Comparison of ENCODE assay signal across 8 mouse cellular contexts in the genomic region with DNA sequence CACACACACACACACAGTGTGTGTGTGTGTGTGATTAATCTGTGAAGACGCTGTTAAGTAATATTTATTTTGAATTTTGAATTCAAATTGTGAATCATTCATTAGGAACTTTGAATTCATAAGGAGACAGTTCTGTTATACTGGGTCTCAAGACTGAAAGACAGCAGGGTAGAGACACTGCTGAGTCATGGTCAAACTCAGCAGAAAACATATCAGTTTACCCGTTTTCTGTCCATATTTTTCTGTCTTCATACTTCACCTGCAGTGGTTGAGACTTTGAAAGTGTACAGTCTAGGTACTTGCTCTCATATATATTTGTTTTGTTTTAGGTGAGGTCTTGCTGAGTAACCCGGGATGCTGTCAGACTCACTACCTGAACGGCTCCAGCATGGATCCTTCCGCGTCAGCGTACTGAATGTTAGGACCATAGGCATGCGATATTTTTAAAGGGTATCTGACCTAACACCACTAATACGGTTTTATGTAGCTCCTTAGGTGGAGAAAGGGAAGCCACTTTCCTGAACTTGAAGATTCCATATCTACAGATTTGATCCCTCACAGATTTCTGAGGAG.
DNase-seq lines count a peak whose midpoint lies in the region; ATAC-seq and TF ChIP-seq lines count a peak whose summit lies in the region.

No protein-coding gene starts in this region.

- H3K4me2 ChIP-seq in forebrain, embryonic 11.5 days (ENCODE audit: low read depth, low read length, severe bottlenecking): peak overlapping the region; percentile 71; the same call in 1 of the 2 replicates
- H3K4me2 ChIP-seq in neural tube, embryonic 11.5 days (ENCODE audit: low read depth): peak overlapping the region; percentile 75

- H3K4me3 ChIP-seq in forebrain, embryonic 11.5 days (ENCODE audit: low read depth, low read length): peak overlapping the region; percentile 49; the same call in 1 of the 2 replicates
- H3K4me3 ChIP-seq in limb, embryonic 10.5 days: peak overlapping the region; percentile 65
- peak overlapping the region; percentile 54 for H3K4me3 ChIP-seq in neural tube, embryonic 11.5 days (ENCODE audit: low read depth, low read length)

- no peak overlapping the region for H3K27ac ChIP-seq in forebrain, embryonic 11.5 days (ENCODE audit: low read depth, low read length)
- H3K27ac ChIP-seq in limb, embryonic 10.5 days: no peak overlapping the region
- no peak overlapping the region for H3K27ac ChIP-seq in neural tube, embryonic 11.5 days (ENCODE audit: low read depth, low read length)

- H3K36me3 ChIP-seq in forebrain, embryonic 11.5 days (ENCODE audit: control insufficient read depth, insufficient read depth, low read length): no peaks in the 10 kb centered on the region
- H3K36me3 ChIP-seq in limb, embryonic 10.5 days: no peaks in the 10 kb centered on the region
- H3K36me3 ChIP-seq in neural tube, embryonic 11.5 days (ENCODE audit: control insufficient read depth, insufficient read depth, low read length): no peaks in the 10 kb centered on the region

- peak; percentile 5 for DNase-seq in adrenal gland, postnatal 10 days
- no peak for DNase-seq in adrenal gland, postnatal 25 days
- peak; percentile 71 for DNase-seq in brain, embryonic 14.5 days (ENCODE audit: low read depth)
- no peak for DNase-seq in forebrain, embryonic 11.5 days (ENCODE audit: low spot score)
- no peak for DNase-seq in limb, embryonic 10.5 days (ENCODE audit: low spot score)
- DNase-seq in neural tube, embryonic 11.5 days (ENCODE audit: low spot score): peak; percentile 13
- DNase-seq in gastrocnemius, adult 18-20 months (ENCODE audit: low spot score): no peak
- DNase-seq in ovary, postnatal 14 days (ENCODE audit: low spot score): no peak

- H3K4me1 ChIP-seq in forebrain, embryonic 11.5 days (replicated peaks; ENCODE audit: control insufficient read depth, insufficient read depth, low read length): no peaks in the 10 kb centered on the region
- H3K4me1 ChIP-seq in limb, embryonic 10.5 days: peaks cover 9% of the 10 kb centered on the region; the same call in 1 of the 2 replicates
- H3K4me1 ChIP-seq in neural tube, embryonic 11.5 days (ENCODE audit: control insufficient read depth, insufficient read depth, low read length): no peaks in the 10 kb centered on the region

- no peak for ATAC-seq in forebrain, embryonic 11.5 days (replicated peaks; ENCODE audit: low FRiP score)
- no peak for ATAC-seq in neural tube, embryonic 11.5 days (ENCODE audit: insufficient read depth, low FRiP score, low TSS enrichment)

- TF ChIP-seq CTCF in brain, embryonic 14.5 days (IDR thresholded peaks at IDR 0.05; ENCODE audit: borderline replicate concordance, extremely low read depth, insufficient read depth, insufficient read length): no peak

- no peak overlapping the region for H3K9ac ChIP-seq in forebrain, embryonic 11.5 days (ENCODE audit: low read length)
- H3K9ac ChIP-seq in neural tube, embryonic 11.5 days (ENCODE audit: low read length): no peak overlapping the region

- TF ChIP-seq POLR2A in brain, embryonic 14.5 days (IDR thresholded peaks at IDR 0.05; ENCODE audit: borderline replicate concordance, extremely low read depth, insufficient read depth, insufficient read length, poor library complexity, severe bottlenecking): no peak

- no peaks in the 10 kb centered on the region for H3K9me3 ChIP-seq in forebrain, embryonic 11.5 days (ENCODE audit: control insufficient read depth, low read length)
- no peaks in the 10 kb centered on the region for H3K9me3 ChIP-seq in limb, embryonic 10.5 days (replicated peaks)
- H3K9me3 ChIP-seq in neural tube, embryonic 11.5 days (ENCODE audit: control insufficient read depth, low read length): no peaks in the 10 kb centered on the region

- 56% methylated on average over 9 of the region's 9 CpGs for WGBS in forebrain, embryonic 11.5 days
- 70% methylated on average over 9 of the region's 9 CpGs for WGBS in limb, embryonic 10.5 days
- 70% methylated on average over 9 of the region's 9 CpGs for WGBS in neural tube, embryonic 11.5 days

- H3K27me3 ChIP-seq in forebrain, embryonic 11.5 days (ENCODE audit: control insufficient read depth, insufficient read depth, low read length): no peaks in the 10 kb centered on the region
- H3K27me3 ChIP-seq in limb, embryonic 10.5 days (ENCODE audit: low read depth, poor library complexity, severe bottlenecking): no peaks in the 10 kb centered on the region
- no peaks in the 10 kb centered on the region for H3K27me3 ChIP-seq in neural tube, embryonic 11.5 days (ENCODE audit: control insufficient read depth, insufficient read depth, low read length)

Comparison
In these comparisons a context has a peak if more than half of its experiments do, and no peak if none do; other contexts are left out.
1. DNase-seq: peak in adrenal gland, postnatal 10 days (single experiment), brain, embryonic 14.5 days (single experiment) and neural tube, embryonic 11.5 days (single experiment); none in adrenal gland, postnatal 25 days (single experiment), forebrain, embryonic 11.5 days (single experiment), limb, embryonic 10.5 days (single experiment), gastrocnemius, adult 18-20 months (single experiment) and ovary, postnatal 14 days (single experiment).
2. Peak in every context shown above with its lines, with median percentiles within 50 percentile points of each other: H3K4me3 ChIP-seq.